Mouse (Mus musculus): ENCODE data around the gene Mettl7b.
"Not testable (repeated sequence)": the region's sequence is repeated elsewhere in the genome, so short reads cannot be mapped to it uniquely, and the experiment has no call there.

The Mettl7b gene

GRCm38 (mm10) chr10:128960590-128961584, at the start of gene Mettl7b:
Gene Mettl7b, minus strand, starts transcription at chr10:128960988.
- DNase-seq (ENCODE audit: low spot score in 2 of 2): no peak

GRCm38 (mm10) chr10:129010288-129010841, 49.6 kb upstream of the Mettl7b start, which contains the start of gene Olfr763:
Gene Olfr763, plus strand, starts transcription at chr10:129010791.
- DNase-seq (ENCODE audit: low spot score in 2 of 2): no peak

- no peak for DNase-seq (ENCODE audit: low spot score in 2 of 2)
Observed at GRCm38 (mm10) chr10:129004032-129004920, 43.5 kb upstream of the Mettl7b start.

- DNase-seq (ENCODE audit: low spot score in 2 of 2): no peak
Observed at GRCm38 (mm10) chr10:128996523-128997040, 35.8 kb upstream of the Mettl7b start.

GRCm38 (mm10) chr10:128995796-128996195, 35.0 kb upstream of the Mettl7b start:
- no peak for DNase-seq (ENCODE audit: low spot score in 2 of 2)

GRCm38 (mm10) chr10:128990994-128991393, 30.2 kb upstream of the Mettl7b start:
- no peak for DNase-seq (ENCODE audit: low spot score in 2 of 2)

DNA sequence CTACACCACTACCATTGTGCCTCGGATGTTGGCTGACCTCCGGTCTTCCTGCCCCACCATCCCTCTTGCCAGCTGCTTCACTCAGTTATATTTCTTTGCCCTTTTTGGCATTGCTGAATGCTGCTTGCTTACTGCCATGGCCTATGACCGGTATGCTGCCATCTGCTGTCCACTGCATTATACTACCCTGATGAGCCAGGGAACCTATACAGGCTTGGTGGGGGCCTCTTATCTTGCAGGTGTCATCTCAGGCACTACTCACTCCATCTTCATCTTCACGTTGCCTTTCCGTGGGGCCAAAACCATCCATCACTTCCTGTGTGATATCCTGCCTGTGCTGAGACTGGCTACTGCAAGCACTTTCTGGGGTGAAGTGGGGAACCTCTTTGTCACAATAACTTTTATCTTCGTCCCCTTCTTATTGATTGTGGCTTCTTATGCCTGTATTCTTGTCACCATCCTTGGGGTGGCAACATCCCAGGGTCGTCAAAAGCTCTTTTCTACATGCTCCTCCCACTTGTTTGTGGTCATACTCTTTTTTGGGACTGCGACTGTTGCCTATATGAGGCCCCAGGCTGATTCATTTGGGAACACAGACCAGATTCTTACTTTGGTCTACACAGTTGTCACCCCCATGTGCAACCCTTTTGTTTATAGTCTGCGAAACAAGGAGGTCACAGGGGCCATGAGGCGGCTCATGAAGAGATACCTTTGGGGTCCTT, 29.5 kb upstream of the Mettl7b start:
- DNase-seq (ENCODE audit: low spot score in 2 of 2): not testable (repeated sequence)

- DNase-seq (ENCODE audit: low spot score in 2 of 2): not testable (repeated sequence)
Observed at GRCm38 (mm10) chr10:128989131-128989530, 28.3 kb upstream of the Mettl7b start, which contains the start of gene Olfr9. Gene Olfr9, plus strand, starts transcription at chr10:128989431.

GRCm38 (mm10) chr10:128980644-128981365, 20.0 kb upstream of the Mettl7b start:
- no peak for DNase-seq (ENCODE audit: low spot score in 2 of 2)

DNA sequence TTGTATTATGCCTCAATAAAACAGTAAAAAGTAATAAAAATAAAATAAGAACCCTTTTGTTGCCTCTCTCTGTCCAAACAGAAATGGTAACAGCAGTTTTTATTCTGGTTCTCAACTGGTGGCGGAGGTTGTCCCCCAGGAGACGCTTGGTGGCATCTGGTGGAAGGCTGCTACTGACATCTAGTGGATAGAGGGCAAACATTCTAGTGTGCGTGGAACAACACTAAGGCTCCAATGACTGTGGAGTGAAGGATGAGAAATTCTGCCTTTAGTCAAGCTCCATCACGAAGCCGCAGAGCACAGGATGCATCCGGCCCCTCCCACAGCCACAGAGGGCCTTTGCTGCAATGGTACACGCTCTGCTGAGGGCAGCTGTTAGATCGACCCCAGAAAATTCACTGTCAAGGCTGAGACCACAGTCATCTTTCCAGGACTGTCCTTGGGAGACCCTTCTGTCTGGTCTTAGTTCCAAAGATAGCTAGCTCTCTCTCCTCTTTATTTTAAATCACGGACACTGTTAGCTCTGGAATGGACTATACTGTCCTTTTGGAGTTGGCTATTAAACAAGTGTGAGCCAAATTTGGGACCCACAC, 16.8 kb upstream of the Mettl7b start:
- DNase-seq (ENCODE audit: low spot score in 2 of 2): peak; percentile 29 to 49

DNA sequence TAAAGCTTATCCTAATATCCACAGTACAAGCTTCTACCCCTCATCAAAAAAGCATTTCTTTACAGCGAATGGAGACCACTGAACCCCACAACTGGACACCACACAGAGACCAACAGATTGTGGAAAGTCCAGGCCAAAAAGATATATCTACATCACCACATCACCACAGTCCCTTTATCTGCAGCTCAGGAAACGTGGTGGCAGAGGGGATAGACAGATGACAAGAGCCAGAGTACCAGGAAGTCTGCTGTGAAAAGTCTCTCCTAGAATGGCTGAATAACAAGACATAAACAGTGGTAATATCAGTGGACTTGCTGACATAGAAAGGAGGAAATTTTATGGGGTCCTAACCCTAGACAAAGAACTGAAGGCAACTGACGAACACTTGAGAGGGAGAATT, 15.6 kb upstream of the Mettl7b start:
- DNase-seq (ENCODE audit: low spot score in 2 of 2): no peak

DNA sequence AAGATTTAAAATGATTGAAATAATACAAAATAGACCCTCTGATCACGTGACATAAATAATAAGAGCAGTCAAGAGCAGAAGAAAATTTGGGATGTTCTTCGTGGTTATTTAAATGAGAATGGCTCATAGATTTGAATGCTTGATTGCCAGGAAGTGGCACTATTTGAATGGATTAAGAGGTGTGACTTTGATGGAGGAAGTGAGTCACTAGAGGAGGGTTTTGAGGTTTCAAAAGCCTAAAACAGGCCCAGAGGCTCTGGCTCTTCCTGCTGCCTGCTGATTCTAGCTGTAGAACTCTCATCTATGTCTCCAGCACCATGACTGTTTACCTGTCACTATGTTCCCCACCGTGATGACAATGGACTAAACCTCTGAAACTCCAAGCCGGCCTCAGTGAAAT, 12.1 kb upstream of the Mettl7b start:
- no peak for DNase-seq (ENCODE audit: low spot score in 2 of 2)

DNA sequence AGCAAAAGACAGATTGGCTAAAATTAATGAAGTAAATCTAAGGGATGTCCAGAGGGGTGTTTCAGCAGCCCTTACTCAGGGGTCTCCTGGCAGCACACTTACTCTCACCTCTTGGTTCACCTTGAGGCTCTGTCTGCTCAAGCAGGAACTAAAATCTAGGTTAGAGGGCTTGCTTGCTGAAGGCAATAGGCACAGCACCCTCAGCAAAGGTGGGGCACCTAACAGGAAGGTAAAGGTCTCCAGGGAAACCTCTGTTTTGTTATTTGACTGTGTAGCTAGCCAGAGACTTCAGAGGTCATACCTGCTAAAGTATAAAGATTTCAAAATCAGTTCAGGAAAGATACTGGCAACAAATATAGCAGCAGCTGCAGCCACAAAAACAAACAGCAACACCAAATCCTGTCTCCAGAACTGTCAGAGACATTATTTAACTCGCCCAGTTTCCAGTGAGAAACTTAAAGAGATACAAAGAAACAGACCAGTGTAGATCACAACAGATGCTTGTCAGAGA, 10.0 kb upstream of the Mettl7b start:
- no peak for DNase-seq (ENCODE audit: low spot score in 2 of 2)

GRCm38 (mm10) chr10:128968341-128968749, 7.6 kb upstream of the Mettl7b start:
- no peak for DNase-seq (ENCODE audit: low spot score in 2 of 2)

DNA sequence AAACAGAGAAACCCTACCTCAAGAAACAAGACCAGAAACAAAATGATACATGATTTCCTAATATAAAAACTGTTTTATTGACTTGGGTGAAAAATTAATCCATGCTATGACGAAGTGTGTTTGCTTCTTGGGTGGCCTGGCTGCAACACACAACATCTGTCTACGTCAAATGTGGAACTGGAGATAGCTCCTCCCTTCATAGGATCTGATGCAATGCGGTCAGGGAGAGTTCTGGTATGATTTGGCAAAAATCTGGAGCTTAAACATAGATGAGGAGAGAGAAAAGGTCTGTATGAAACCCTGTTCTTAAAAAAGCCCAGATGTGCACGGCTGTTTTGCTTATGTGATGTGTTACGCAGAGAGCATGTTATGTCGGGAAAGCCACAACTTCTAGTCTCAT, 5.1 kb upstream of the Mettl7b start:
- DNase-seq (ENCODE audit: low spot score in 2 of 2): no peak

GRCm38 (mm10) chr10:128964961-128965360, 4.2 kb upstream of the Mettl7b start:
- DNase-seq (ENCODE audit: low spot score in 2 of 2): no peak

GRCm38 (mm10) chr10:128960142-128960541, 646 bp downstream of the Mettl7b start:
- DNase-seq (ENCODE audit: low spot score in 2 of 2): no peak

- DNase-seq (ENCODE audit: low spot score in 2 of 2): no peak
Observed at GRCm38 (mm10) chr10:128958340-128958739, 2.4 kb downstream of the Mettl7b start.

DNA sequence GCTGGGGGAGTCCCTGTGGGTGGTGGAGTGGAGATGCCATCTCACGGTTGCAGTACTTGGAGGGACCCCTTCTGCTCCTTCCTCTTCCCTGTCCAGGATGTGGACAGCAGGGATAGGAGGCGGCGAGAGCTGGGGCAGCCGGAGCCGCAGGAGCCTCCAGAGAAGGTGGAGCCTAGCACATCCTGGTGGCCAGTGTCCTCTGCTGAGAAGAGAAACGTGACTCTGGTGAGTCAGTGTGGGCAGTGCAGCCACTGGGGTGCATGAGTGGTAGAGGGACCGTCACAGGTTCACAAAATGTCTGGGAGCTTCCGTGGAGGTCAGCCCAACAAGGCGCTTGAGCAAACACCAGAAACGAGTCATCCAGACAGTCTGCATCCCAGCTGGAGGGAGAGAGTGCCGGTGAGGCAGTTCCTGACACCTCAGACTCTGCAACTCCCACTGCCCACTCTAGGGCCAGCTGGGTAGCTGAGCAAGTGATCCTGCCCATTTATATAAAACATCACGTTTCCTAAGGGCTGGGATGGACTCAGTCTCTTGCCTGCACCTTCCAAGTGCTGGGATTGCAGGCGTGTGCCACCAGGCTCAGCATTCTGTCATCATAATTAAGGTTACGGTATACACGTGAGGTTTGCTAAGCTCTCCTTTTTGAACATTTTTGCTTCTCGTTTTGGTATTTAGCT, 10.4 kb downstream of the Mettl7b start:
- no peak for DNase-seq (ENCODE audit: low spot score in 2 of 2)

All from frontal cortex, postnatal 10 days (tissue).